Mouse (Mus musculus) 416B (cell line): ENCODE data around the gene Zc3h8.
A peak's percentile ranks its signal among the peaks of the same experiment; 100 is the strongest.

ENCODE experiments used
- DNase-seq: peaks from one replicate; pipeline ENCODE4 v3.0.0; 2011; ENCODE audit warnings: low read depth

Zc3h8 gene

GRCm38 (mm10) chr2:128943538-128944528 is at the start of gene Zc3h8:
Gene Zc3h8 (minus strand): TSS chr2:128944077.
- DNase-seq, result peak; percentile 95

- no peak for DNase-seq
Observed at GRCm38 (mm10) chr2:128984746-128985145, 40.9 kb upstream of the Zc3h8 start.

GRCm38 (mm10) chr2:128975572-128975971 is 31.7 kb upstream of the Zc3h8 start:
- DNase-seq, result peak; percentile 30

- no peak for DNase-seq
Observed at GRCm38 (mm10) chr2:128972301-128972700, 28.4 kb upstream of the Zc3h8 start.

GRCm38 (mm10) chr2:128968475-128969083 is 24.7 kb upstream of the Zc3h8 start:
- peak; percentile 22 for DNase-seq

GRCm38 (mm10) chr2:128967661-128968441 is 24.0 kb upstream of the Zc3h8 start, which contains the start of gene Gm10762:
Gene Gm10762 (minus strand): TSS chr2:128967725.
- peak; percentile 86 for DNase-seq

GRCm38 (mm10) chr2:128966641-128967580 is 23.0 kb upstream of the Zc3h8 start, which contains the start of gene Zc3h6:
Gene Zc3h6 (plus strand): TSS chr2:128967402.
- peak; percentile 98 for DNase-seq

GRCm38 (mm10) chr2:128966236-128966635 is 22.4 kb upstream of the Zc3h8 start:
- no peak for DNase-seq

- DNase-seq, result peak; percentile 51
Observed at GRCm38 (mm10) chr2:128965505-128966105, 21.7 kb upstream of the Zc3h8 start.

GRCm38 (mm10) chr2:128954186-128954585 is 10.3 kb upstream of the Zc3h8 start:
- no peak for DNase-seq

- peak; percentile 79 for DNase-seq
Observed at GRCm38 (mm10) chr2:128947962-128948588, 4.2 kb upstream of the Zc3h8 start.

- peak; percentile 15 for DNase-seq
Observed at GRCm38 (mm10) chr2:128936256-128936655, 7.6 kb downstream of the Zc3h8 start.

- DNase-seq, result no peak
Observed at GRCm38 (mm10) chr2:128930704-128931103, 13.2 kb downstream of the Zc3h8 start.

GRCm38 (mm10) chr2:128928446-128928845 is 15.4 kb downstream of the Zc3h8 start:
- no peak for DNase-seq

- no peak for DNase-seq
Observed at GRCm38 (mm10) chr2:128924799-128925198, 19.1 kb downstream of the Zc3h8 start.

GRCm38 (mm10) chr2:128916528-128916927 is 27.3 kb downstream of the Zc3h8 start:
- no peak for DNase-seq

GRCm38 (mm10) chr2:128914978-128915377 is 28.9 kb downstream of the Zc3h8 start:
- DNase-seq, result no peak

- DNase-seq, result peak; percentile 60
Observed at GRCm38 (mm10) chr2:128903661-128904060, 40.2 kb downstream of the Zc3h8 start.

GRCm38 (mm10) chr2:128902843-128903242 is 41.0 kb downstream of the Zc3h8 start:
- no peak for DNase-seq

GRCm38 (mm10) chr2:128892180-128892721 is 51.6 kb downstream of the Zc3h8 start:
- DNase-seq, result no peak
